Mouse (Mus musculus): ENCODE measurements around the gene Lsamp. TPM values are rescaled to one million over a fixed set of nuclear protein-coding genes. Genes with fewer than 3 reads are reported as not detected.

Gene Lsamp
- total RNA-seq, 2 experiments from 2014 or later = not detected

GRCm38 (mm10) chr16:41846903-41847302 lies 1862.7 kb downstream of the Lsamp start:
- no peak for ATAC-seq (ENCODE audit: poor library complexity, severe bottlenecking)

GRCm38 (mm10) chr16:41871917-41872593 lies 1887.9 kb downstream of the Lsamp start:
- no peak for ATAC-seq (ENCODE audit: poor library complexity, severe bottlenecking)

- ATAC-seq (ENCODE audit: poor library complexity, severe bottlenecking) = no peak
Measured at GRCm38 (mm10) chr16:41888546-41889165, 1904.5 kb downstream of the Lsamp start.

DNA sequence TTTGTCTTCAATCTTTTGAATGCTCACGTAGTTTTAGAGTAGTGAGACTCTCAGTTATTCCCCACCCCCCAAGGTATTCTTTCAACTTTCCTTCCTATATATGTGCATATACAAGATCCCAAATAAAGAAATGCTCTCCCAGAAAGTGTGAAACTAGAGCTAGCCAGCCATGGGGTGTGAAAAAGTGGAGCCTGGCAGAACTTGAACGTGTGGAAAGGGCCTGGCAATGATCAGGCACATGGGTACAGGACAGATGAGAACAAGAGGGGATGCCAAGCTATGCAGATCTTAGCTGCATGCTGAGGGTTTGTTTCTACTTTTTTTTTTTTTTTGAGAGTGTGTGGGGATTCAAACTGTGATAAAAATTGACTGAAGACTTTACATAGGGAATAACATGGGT lies 1916.6 kb downstream of the Lsamp start:
- ATAC-seq (ENCODE audit: poor library complexity, severe bottlenecking) = no peak

GRCm38 (mm10) chr16:41903654-41904053 lies 1919.5 kb downstream of the Lsamp start:
- no peak for ATAC-seq (ENCODE audit: poor library complexity, severe bottlenecking)

DNA sequence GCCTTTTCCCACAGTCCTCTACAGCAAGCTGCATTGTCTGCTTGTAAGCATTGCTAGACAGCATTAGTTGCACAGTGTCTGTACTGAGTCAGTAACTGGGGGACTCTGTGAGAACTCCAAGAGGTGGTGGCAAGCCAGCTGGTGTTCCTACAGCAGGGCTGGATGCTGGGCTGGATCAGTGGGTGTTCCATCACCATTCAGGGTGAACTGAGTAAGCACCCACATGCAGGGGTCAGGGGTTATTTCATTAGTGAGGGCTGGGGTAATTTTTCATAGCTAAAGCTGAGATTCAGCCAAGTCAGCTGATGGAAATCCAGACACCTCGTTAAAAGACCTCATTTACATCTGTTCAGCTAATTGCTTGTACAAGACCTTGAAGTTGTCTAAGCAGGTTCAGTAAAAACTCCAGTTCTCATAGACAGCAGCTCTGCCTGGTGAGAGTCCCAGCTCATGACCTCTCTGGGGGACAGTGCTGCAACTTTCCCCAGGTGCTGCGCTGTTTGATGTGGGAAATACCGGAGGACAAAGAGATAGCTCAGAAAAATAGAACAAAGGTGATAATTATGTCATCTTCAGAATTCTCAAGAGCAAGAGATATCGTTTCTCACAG lies 1928.5 kb downstream of the Lsamp start:
- ATAC-seq (ENCODE audit: poor library complexity, severe bottlenecking) = no peak

DNA sequence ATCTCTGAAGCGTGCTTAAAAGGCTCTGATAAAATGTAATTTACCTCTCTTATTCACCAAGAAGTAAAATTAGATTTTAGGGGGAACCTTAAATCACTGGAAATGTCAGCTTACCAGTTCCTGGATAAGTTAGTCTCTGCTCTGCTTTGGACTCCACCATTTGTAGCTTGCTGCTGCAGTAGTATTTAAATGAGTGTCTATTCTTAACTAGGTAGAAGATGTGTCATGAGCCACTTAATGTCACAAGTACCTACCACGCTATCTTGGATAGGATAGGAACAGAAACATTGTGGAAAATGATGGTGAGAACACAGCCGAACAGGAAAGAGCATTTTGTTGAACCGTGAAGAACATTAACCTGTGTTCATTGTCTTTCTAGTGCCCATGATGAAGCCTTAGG lies 1929.2 kb downstream of the Lsamp start:
- ATAC-seq (ENCODE audit: poor library complexity, severe bottlenecking) = no peak

DNA sequence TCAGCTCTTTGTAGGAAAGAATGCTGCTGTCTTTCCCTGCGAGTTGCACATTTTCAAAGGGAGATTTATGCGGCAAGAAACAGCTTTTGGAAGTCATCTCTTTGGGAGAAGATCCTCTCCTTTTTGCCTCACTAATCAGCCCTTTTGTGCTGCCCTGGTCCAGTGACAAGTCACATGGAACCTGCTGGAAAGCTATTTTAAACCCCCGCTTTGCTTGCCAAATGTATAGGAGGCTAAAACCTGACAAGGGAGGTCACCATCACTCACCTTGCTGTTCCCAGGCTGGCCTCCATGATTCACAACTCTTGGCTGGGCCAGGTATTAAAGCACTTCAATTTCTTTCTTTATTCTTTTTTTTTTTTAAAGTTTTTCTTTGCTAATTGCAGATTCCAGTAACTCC lies 1932.2 kb downstream of the Lsamp start:
- ATAC-seq (ENCODE audit: poor library complexity, severe bottlenecking) = no peak

DNA sequence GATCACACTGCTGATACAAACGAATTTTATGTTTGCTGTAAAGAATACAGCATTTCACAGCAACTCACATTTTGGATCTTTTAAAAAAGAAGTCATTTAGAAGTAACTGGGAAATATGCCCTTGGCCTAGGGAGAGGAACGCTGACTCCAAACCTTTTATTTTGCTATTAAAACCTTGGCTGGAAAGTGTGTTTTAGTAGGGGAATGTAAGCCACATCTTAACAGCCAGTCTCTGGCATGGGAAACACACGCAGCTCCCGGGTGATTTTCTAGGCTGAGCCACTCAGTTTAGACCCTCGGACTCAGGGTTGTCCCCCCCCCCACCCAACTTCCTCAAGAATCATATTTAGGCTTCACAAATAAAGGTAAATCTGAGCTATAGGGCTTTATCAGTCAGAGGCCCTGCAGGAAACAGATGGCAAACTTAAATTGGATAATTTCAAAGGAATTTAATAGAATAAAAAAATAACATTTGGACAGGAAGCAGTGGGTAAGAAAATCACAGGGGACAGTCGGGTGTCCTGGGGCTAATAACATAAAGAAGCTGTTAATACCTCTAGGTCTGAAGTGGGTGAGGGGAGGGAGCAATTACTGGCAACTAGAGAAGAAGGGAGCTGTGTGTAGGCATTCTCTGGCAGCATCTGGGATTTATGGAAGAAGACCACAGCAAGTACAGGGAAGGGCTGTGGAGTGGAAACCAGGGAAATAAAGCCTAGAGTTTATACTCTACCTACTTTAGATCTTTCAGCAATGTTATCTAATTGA lies 1933.1 kb downstream of the Lsamp start:
- ATAC-seq (ENCODE audit: poor library complexity, severe bottlenecking) = no peak

- ATAC-seq (ENCODE audit: poor library complexity, severe bottlenecking) = no peak
Measured at GRCm38 (mm10) chr16:41929546-41929945, 1945.4 kb downstream of the Lsamp start.

DNA sequence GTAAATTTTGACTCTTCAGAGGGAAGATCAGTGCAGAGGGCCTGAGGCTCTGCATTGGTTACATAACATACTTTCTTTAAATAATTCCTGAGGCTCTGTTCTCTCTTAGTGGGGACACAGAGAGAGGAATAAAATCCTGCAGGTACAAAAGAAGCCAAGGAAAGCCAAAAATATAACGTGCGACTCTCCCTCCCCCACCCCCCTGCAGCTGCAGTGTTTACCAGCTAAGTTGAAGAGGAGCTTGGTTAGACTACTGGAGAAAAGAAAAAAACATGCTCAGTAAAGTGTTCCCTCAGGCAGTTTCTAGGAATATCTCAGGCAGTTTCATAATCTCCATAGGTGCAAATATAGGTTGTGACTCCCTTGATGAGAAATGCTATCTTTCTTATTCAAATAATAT lies 1951.5 kb downstream of the Lsamp start:
- no peak for ATAC-seq (ENCODE audit: poor library complexity, severe bottlenecking)

DNA sequence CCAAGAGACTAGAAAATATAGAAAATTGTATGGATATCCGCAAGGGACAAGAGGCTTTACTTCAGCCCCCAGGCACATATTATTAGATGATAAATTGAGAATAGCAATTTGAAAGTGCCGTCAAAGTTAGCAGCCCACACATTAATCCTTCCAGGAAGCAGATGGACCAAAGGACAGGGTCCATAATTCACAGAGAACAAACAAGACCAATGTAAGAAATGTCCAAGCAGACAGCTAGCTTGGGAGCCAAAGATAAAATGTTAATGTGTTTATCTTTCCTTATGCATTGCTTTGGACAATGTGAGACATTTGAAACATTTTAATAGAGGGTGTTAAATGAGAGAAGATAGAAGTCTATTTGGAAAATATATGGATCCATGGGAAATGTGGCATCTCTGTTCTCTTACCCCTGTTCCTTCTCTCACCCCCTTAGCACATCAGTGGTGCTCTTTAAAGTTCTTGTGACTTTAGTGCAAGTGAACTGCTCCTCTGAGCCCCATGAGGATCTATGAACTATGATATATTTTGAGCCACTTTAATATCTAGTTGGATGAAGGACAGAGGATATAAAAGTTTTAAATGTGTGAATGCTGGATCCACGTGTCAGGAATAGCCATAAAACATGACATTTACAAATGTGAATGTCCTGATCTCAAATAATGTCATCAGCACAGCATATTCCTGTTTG lies 1952.9 kb downstream of the Lsamp start:
- no peak for ATAC-seq (ENCODE audit: poor library complexity, severe bottlenecking)

- no peak for ATAC-seq (ENCODE audit: poor library complexity, severe bottlenecking)
Measured at GRCm38 (mm10) chr16:41937596-41937990, 1953.4 kb downstream of the Lsamp start.

- no peak for ATAC-seq (ENCODE audit: poor library complexity, severe bottlenecking)
Measured at GRCm38 (mm10) chr16:41938258-41938657, 1954.1 kb downstream of the Lsamp start.

DNA sequence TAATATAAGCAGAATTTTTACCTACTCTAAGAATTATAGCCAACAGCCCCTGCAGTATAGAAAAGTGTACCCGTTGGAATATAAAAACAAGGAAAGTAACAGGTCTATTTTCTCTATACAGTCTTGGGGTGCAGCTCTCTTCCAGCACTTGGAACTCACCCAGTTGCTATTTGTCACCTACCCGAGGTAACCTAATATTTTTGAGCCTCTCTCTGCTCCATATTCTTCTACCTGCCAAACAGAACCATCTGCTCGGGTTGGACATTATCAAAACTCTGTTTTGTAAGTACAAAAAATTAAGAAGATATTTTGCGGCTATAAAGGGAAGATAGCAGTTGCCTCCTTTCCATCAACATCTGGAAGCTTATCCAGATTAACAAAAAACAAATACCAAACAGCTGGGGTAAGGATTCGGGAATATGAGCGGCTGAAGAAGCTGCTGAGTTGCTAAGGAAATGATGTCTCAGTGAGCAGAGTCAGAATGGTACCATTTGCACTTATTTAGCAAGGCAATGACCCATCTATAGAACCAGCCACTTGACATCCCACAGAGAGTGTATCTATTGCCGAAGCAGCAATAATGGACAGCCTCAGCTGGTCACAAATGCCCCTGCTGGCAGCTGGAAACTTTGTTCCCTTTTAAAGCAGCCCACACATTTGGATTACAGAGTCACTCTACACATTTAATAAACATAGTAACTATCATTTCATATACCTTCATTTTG lies 1957.6 kb downstream of the Lsamp start:
- ATAC-seq (ENCODE audit: poor library complexity, severe bottlenecking) = no peak

GRCm38 (mm10) chr16:41957811-41958210 lies 1973.7 kb downstream of the Lsamp start:
- no peak for ATAC-seq (ENCODE audit: poor library complexity, severe bottlenecking)

DNA sequence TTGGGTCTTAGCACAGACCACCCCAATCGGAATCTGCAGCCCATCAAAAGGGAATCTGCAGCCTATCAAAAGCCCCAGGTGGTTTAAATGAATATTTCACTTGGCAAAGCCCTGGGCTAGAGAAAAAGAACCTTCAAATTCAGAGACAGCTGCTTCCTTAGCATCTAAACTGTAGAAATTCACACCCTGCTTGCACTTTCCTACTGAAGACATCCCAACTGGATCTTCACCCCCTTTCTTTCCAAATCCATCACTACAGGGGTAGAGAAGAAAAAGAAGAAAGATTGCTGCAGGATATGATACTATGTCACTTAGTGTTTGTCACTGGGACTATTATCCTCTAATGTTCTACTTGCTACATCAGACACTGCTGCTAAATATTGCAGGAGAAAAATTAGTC lies 1981.5 kb downstream of the Lsamp start:
- ATAC-seq (ENCODE audit: poor library complexity, severe bottlenecking) = no peak

DNA sequence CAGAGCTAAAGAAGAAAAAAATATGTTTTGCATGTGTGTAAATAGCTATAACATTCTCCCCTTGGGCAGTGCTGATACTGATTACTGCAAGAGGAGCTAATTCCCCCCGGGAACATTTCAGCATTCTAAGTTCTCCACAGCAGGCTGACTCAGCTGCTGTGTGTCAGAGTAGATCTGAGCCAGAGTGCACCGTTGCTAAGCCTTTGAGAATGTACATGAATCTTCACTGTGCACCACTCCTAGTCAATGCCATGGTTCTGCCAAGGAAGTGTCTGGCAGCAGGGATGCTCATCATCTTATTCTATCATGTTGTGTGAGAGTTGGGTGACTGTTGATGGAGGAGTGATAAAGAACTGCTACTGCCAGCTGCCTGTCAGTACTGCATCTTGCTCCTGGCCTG lies 1985.1 kb downstream of the Lsamp start:
- ATAC-seq (ENCODE audit: poor library complexity, severe bottlenecking) = no peak

- no peak for ATAC-seq (ENCODE audit: poor library complexity, severe bottlenecking)
Measured at GRCm38 (mm10) chr16:41974866-41975719, 1990.9 kb downstream of the Lsamp start.

All from megakaryocyte, adult 5-6 weeks (primary cell).